Mouse (Mus musculus) brain, embryonic 14.5 days (tissue): ENCODE measurements around the gene Vopp1.

Experiments used
- CTCF ChIP-seq: fragments of 200-500 bp; IDR thresholded peaks from 2 replicates; pipeline ENCODE4 v1.5.1; 2012; ENCODE audit warnings: inconsistent platforms, mild to moderate bottlenecking, moderate library complexity, borderline replicate concordance; ENCODE audit not compliant: insufficient read depth, insufficient read length; ENCODE audit errors: extremely low read depth
- POLR2A ChIP-seq: fragments of 200-500 bp; IDR thresholded peaks from 2 replicates; pipeline ENCODE4 v1.6.1; 2012; ENCODE audit warnings: mild to moderate bottlenecking, inconsistent platforms, borderline replicate concordance; ENCODE audit not compliant: poor library complexity, insufficient read depth, insufficient read length, severe bottlenecking; ENCODE audit errors: extremely low read depth

DNA sequence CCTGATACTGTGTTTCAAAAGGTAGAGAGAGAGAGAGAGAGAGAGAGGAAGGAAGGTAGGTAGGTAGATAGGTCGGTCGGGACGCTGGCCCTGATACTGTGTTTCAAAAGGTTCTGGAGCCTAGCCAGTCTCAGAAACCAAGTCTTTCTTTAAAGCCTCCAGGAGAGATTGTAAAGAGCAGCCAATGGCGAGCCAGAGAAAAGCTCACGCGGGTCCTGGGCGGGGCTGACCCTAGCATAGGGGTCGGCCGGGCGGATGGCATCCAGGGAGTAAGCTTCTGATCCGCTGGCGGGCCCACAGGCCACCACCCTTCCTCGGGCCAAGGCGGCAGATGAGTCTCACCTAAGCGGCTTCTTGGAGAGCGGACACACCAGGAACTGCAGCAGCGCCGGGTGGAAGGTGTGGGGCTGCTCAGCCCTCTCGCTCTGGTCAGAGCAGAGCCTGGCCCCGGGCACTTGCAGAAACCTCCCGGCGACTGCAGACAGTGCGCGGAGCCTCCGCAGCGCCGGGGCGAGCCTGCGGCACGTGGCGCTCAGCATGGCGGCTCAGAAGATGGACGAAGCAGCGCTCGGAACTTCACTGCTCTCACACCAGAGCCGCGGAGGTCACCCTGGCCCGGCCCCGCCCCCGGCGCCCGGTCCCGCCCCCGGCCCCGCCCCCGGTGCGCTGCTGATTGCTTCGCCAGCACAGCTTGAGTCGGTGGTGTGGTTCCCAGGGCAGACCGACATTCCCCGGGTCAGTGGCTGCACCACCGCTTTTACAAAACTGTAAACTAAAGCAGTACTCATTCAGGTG, 133.3 kb downstream of the Vopp1 start, which contains the start of gene Pyurf:
- TF ChIP-seq POLR2A = peak; percentile 9; the same call in 1 of the 2 replicates
- TF ChIP-seq CTCF = no peak
